Mouse (Mus musculus) gastrocnemius, postnatal 25 days (tissue): ENCODE results near the gene Hyou1. TPM values are rescaled to one million over a fixed set of nuclear protein-coding genes. Genes with fewer than 3 reads are reported as not detected.
"Not testable (repeated sequence)": the region's sequence is repeated elsewhere in the genome, so short reads cannot be mapped to it uniquely, and the experiment has no call there.

ENCODE experiments used
- DNase-seq: peaks from one replicate; pipeline ENCODE4 v3.0.0; 2022
- total RNA-seq, 2 experiments: library from RNA; stranded (reverse); gene quantifications; 1 replicate in 1 of 2; 2 replicates in 1 of 2; pipeline ENCODE4 v1.2.3; 2021

The Hyou1 gene
- total RNA-seq, 2 experiments from 2014 or later, result 28.0 to 31.3 TPM

GRCm38 (mm10) chr9:44406906-44407751 lies 27.8 kb downstream of the Hyou1 start, which contains the start of the genes Rps25 and Trappc4:
Rps25 (plus strand) TSS chr9:44407139.
Trappc4 (minus strand) TSS chr9:44407600.
- DNase-seq, result peak; percentile 88

GRCm38 (mm10) chr9:44407752-44408097 lies 28.4 kb downstream of the Hyou1 start:
- DNase-seq, result no peak

- not testable (repeated sequence) for DNase-seq
These were observed 29.4 kb downstream of the Hyou1 start for GRCm38 (mm10) chr9:44408693-44409092.

- DNase-seq, result no peak
These were observed 31.5 kb downstream of the Hyou1 start for GRCm38 (mm10) chr9:44410647-44411336.

GRCm38 (mm10) chr9:44411601-44412130 lies 32.4 kb downstream of the Hyou1 start:
- no peak for DNase-seq

GRCm38 (mm10) chr9:44412306-44412705 lies 33.0 kb downstream of the Hyou1 start:
- no peak for DNase-seq

GRCm38 (mm10) chr9:44412781-44413180 lies 33.5 kb downstream of the Hyou1 start:
- no peak for DNase-seq

GRCm38 (mm10) chr9:44417156-44417891 lies 38.0 kb downstream of the Hyou1 start:
- no peak for DNase-seq

GRCm38 (mm10) chr9:44417892-44418363 lies 38.6 kb downstream of the Hyou1 start:
- DNase-seq, result peak; percentile 90

GRCm38 (mm10) chr9:44418519-44419385 lies 39.5 kb downstream of the Hyou1 start, which contains the start of gene Ccdc84:
Ccdc84 (minus strand) TSS chr9:44418569.
- no peak for DNase-seq

GRCm38 (mm10) chr9:44419730-44420129 lies 40.4 kb downstream of the Hyou1 start:
- not testable (repeated sequence) for DNase-seq

- no peak for DNase-seq
These were observed 41.1 kb downstream of the Hyou1 start for GRCm38 (mm10) chr9:44420280-44420898.

- DNase-seq, result no peak
These were observed 44.3 kb downstream of the Hyou1 start for GRCm38 (mm10) chr9:44423576-44423975.

- no peak for DNase-seq
These were observed 53.4 kb downstream of the Hyou1 start for GRCm38 (mm10) chr9:44432577-44433185.

- no peak for DNase-seq
These were observed 56.5 kb downstream of the Hyou1 start for GRCm38 (mm10) chr9:44435747-44436146.

GRCm38 (mm10) chr9:44440961-44441360 lies 61.7 kb downstream of the Hyou1 start, which contains the start of gene Foxr1:
Foxr1 (minus strand) TSS chr9:44441136.
- DNase-seq, result no peak
